Mouse (Mus musculus): ENCODE measurements around the gene Acsm4. TPM values are rescaled to one million over a fixed set of nuclear protein-coding genes. Genes with fewer than 3 reads are reported as not detected.
A peak's percentile ranks its signal among the peaks of the same experiment; 100 is the strongest.
"Not testable (repeated sequence)": the region's sequence is repeated elsewhere in the genome, so short reads cannot be mapped to it uniquely, and the experiment has no call there.

The Acsm4 gene
- polyA plus RNA-seq, 1 experiment, result not detected

GRCm38 (mm10) chr7:119682699-119683098, 7.1 kb upstream of the Acsm4 start:
- Histone ChIP-seq H3K27ac (ENCODE audit: insufficient read depth, low read depth, low read length) (no peak overlapping the region), H3K27me3 (ENCODE audit: control insufficient read depth, insufficient read depth, low read length) (no peaks in the 10 kb centered on the region), H3K4me1 (ENCODE audit: control insufficient read depth, insufficient read depth, insufficient read length, low read length) (no peaks in the 10 kb centered on the region), H3K4me3 (ENCODE audit: low read depth, low read length) (no peak overlapping the region), H3K36me3 (ENCODE audit: control insufficient read depth, insufficient read depth, low read length) (no peaks in the 10 kb centered on the region)
- no peak for TF ChIP-seq POLR2A (IDR thresholded peaks at IDR 0.05; ENCODE audit: low read depth, low read length)
- 39% methylated on average over 4 of the region's 4 CpGs for WGBS

- Histone ChIP-seq H3K4me1 (ENCODE audit: control insufficient read depth, insufficient read depth, insufficient read length, low read length) (no peaks in the 10 kb centered on the region), H3K27me3 (ENCODE audit: control insufficient read depth, insufficient read depth, low read length) (no peaks in the 10 kb centered on the region), H3K36me3 (ENCODE audit: control insufficient read depth, insufficient read depth, low read length) (no peaks in the 10 kb centered on the region), H3K27ac (ENCODE audit: insufficient read depth, low read depth, low read length) (no peak overlapping the region), H3K4me3 (ENCODE audit: low read depth, low read length) (no peak overlapping the region)
- no peak for TF ChIP-seq CTCF (IDR thresholded peaks at IDR 0.05; ENCODE audit: extremely low read depth, insufficient read length, insufficient replicate concordance, low read depth, low read length)
- TF ChIP-seq POLR2A (IDR thresholded peaks at IDR 0.05; ENCODE audit: low read depth, low read length), result no peak
- WGBS, result 77% methylated on average over 4 of the region's 4 CpGs
Observed at GRCm38 (mm10) chr7:119692302-119692701, 2.5 kb downstream of the Acsm4 start.

GRCm38 (mm10) chr7:119694926-119695325, 5.1 kb downstream of the Acsm4 start:
- Histone ChIP-seq H3K27ac (ENCODE audit: insufficient read depth, low read depth, low read length) (no peak overlapping the region), H3K27me3 (ENCODE audit: control insufficient read depth, insufficient read depth, low read length) (no peaks in the 10 kb centered on the region), H3K4me1 (ENCODE audit: control insufficient read depth, insufficient read depth, insufficient read length, low read length) (no peaks in the 10 kb centered on the region), H3K4me3 (ENCODE audit: low read depth, low read length) (no peak overlapping the region), H3K36me3 (ENCODE audit: control insufficient read depth, insufficient read depth, low read length) (no peaks in the 10 kb centered on the region)
- TF ChIP-seq POLR2A (IDR thresholded peaks at IDR 0.05; ENCODE audit: low read depth, low read length) (no peak), CTCF (IDR thresholded peaks at IDR 0.05; ENCODE audit: extremely low read depth, insufficient read length, insufficient replicate concordance, low read depth, low read length) (no peak)
- 57% methylated on average over 1 of the region's 1 CpGs for WGBS

- TF ChIP-seq CTCF (IDR thresholded peaks at IDR 0.05; ENCODE audit: extremely low read depth, insufficient read length, insufficient replicate concordance, low read depth, low read length) (no peak), POLR2A (IDR thresholded peaks at IDR 0.05; ENCODE audit: low read depth, low read length) (no peak)
- H3K27ac ChIP-seq (ENCODE audit: insufficient read depth, low read depth, low read length), result no peak overlapping the region
- 92% methylated on average over 7 of the region's 7 CpGs for WGBS
Observed at GRCm38 (mm10) chr7:119714111-119714510, 24.3 kb downstream of the Acsm4 start.

GRCm38 (mm10) chr7:119720253-119720946, 30.6 kb downstream of the Acsm4 start, which contains the start of gene Thumpd1:
Gene Thumpd1, minus strand, starts transcription at chr7:119720798.
- peaks cover 22% of the 10 kb centered on the region for H3K36me3 ChIP-seq (ENCODE audit: control insufficient read depth, insufficient read depth, low read length)
- no peaks in the 10 kb centered on the region for H3K27me3 ChIP-seq (ENCODE audit: control insufficient read depth, insufficient read depth, low read length)
- peak; percentile 56 for TF ChIP-seq CTCF (IDR thresholded peaks at IDR 0.05; ENCODE audit: extremely low read depth, insufficient read length, insufficient replicate concordance, low read depth, low read length)
- peak; percentile 34; the same call in 1 of the 2 replicates for TF ChIP-seq POLR2A (IDR thresholded peaks at IDR 0.05; ENCODE audit: low read depth, low read length)
- no peak within 1 kb of the TSS for H3K27ac ChIP-seq (ENCODE audit: insufficient read depth, low read depth, low read length)
- peak within 1 kb of the TSS; percentile 95 for H3K4me3 ChIP-seq (ENCODE audit: low read depth, low read length)
- no peaks in the 10 kb centered on the region; the same call in 1 of the 2 replicates for H3K4me1 ChIP-seq (ENCODE audit: control insufficient read depth, insufficient read depth, insufficient read length, low read length)
- under 1% methylated on average over 60 of the region's 60 CpGs for WGBS

More at GRCm38 (mm10) chr7:119714111-119714510, 24.3 kb downstream of the Acsm4 start:
- Histone ChIP-seq H3K4me3 (ENCODE audit: low read depth, low read length) (no peak overlapping the region), H3K36me3 (ENCODE audit: control insufficient read depth, insufficient read depth, low read length) (peaks cover 25% of the 10 kb centered on the region), H3K27me3 (ENCODE audit: control insufficient read depth, insufficient read depth, low read length) (no peaks in the 10 kb centered on the region), H3K4me1 (ENCODE audit: control insufficient read depth, insufficient read depth, insufficient read length, low read length) (no peaks in the 10 kb centered on the region; the same call in 1 of the 2 replicates)

GRCm38 (mm10) chr7:119720947-119721310, 31.1 kb downstream of the Acsm4 start:
- no peaks in the 10 kb centered on the region for H3K4me1 ChIP-seq (ENCODE audit: control insufficient read depth, insufficient read depth, insufficient read length, low read length)
- peak overlapping the region; percentile 95 for H3K4me3 ChIP-seq (ENCODE audit: low read depth, low read length)
- 11% methylated on average over 8 of the region's 8 CpGs for WGBS
- H3K36me3 ChIP-seq (ENCODE audit: control insufficient read depth, insufficient read depth, low read length), result peaks cover 17% of the 10 kb centered on the region
- no peak overlapping the region for H3K27ac ChIP-seq (ENCODE audit: insufficient read depth, low read depth, low read length)
- TF ChIP-seq CTCF (IDR thresholded peaks at IDR 0.05; ENCODE audit: extremely low read depth, insufficient read length, insufficient replicate concordance, low read depth, low read length), result no peak
- no peak for TF ChIP-seq POLR2A (IDR thresholded peaks at IDR 0.05; ENCODE audit: low read depth, low read length)
- H3K27me3 ChIP-seq (ENCODE audit: control insufficient read depth, insufficient read depth, low read length), result no peaks in the 10 kb centered on the region

- WGBS, result 87% methylated on average over 2 of the region's 2 CpGs
- no peak overlapping the region for H3K27ac ChIP-seq (ENCODE audit: insufficient read depth, low read depth, low read length)
- TF ChIP-seq CTCF (IDR thresholded peaks at IDR 0.05; ENCODE audit: extremely low read depth, insufficient read length, insufficient replicate concordance, low read depth, low read length), result no peak
- no peak for TF ChIP-seq POLR2A (IDR thresholded peaks at IDR 0.05; ENCODE audit: low read depth, low read length)
- no peaks in the 10 kb centered on the region for H3K4me1 ChIP-seq (ENCODE audit: control insufficient read depth, insufficient read depth, insufficient read length, low read length)
- H3K4me3 ChIP-seq (ENCODE audit: low read depth, low read length), result no peak overlapping the region
- no peaks in the 10 kb centered on the region for H3K36me3 ChIP-seq (ENCODE audit: control insufficient read depth, insufficient read depth, low read length)
- no peaks in the 10 kb centered on the region for H3K27me3 ChIP-seq (ENCODE audit: control insufficient read depth, insufficient read depth, low read length)
Observed at GRCm38 (mm10) chr7:119727621-119728020, 37.8 kb downstream of the Acsm4 start.

- not testable (repeated sequence) for H3K27ac ChIP-seq (ENCODE audit: insufficient read depth, low read depth, low read length); H3K4me3 ChIP-seq (ENCODE audit: low read depth, low read length); H3K27me3 ChIP-seq (ENCODE audit: control insufficient read depth, insufficient read depth, low read length); H3K4me1 ChIP-seq (ENCODE audit: control insufficient read depth, insufficient read depth, insufficient read length, low read length); H3K36me3 ChIP-seq (ENCODE audit: control insufficient read depth, insufficient read depth, low read length)
- 84% methylated on average over 4 of the region's 4 CpGs for WGBS
Observed at GRCm38 (mm10) chr7:119731262-119731661, 41.4 kb downstream of the Acsm4 start.

All from small intestine, adult 2 months (tissue).